Mouse (Mus musculus) testis, adult 2 months (tissue): ENCODE data around the gene Fam213a. TPM values are rescaled to one million over a fixed set of nuclear protein-coding genes. Genes with fewer than 3 reads are reported as not detected.

Experiments
- H3K27ac ChIP-seq: fragments of 200-500 bp; 2 replicates; pipeline ENCODE4 v1.5.1; 2012; ENCODE audit warnings: low read depth, low read length; ENCODE audit not compliant: control insufficient read depth, insufficient read depth
- H3K27me3 ChIP-seq: fragments of 200-500 bp; 2 replicates; pipeline ENCODE4 v1.6.1; 2012; ENCODE audit warnings: mild to moderate bottlenecking, low read length, moderate library complexity; ENCODE audit not compliant: control insufficient read depth, insufficient read depth
- H3K36me3 ChIP-seq: fragments of 200-500 bp; 2 replicates; pipeline ENCODE4 v1.6.1; 2012; ENCODE audit warnings: mild to moderate bottlenecking, low read length; ENCODE audit not compliant: control insufficient read depth, insufficient read depth
- H3K4me1 ChIP-seq: fragments of 200-500 bp; 2 replicates; pipeline ENCODE4 v1.6.1; 2012; ENCODE audit warnings: low read length; ENCODE audit not compliant: control insufficient read depth, insufficient read depth
- H3K4me3 ChIP-seq: fragments of 200-500 bp; 2 replicates; pipeline ENCODE4 v1.5.1; 2012; ENCODE audit warnings: low read depth, mild to moderate bottlenecking, low read length, moderate library complexity, mixed read lengths; ENCODE audit not compliant: control insufficient read depth
- CTCF ChIP-seq: fragments of 200-500 bp; IDR thresholded peaks from 2 replicates; pipeline ENCODE4 v1.5.1; 2012; ENCODE audit warnings: low read depth, mild to moderate bottlenecking, inconsistent platforms, low read length, moderate library complexity; ENCODE audit not compliant: control insufficient read depth, insufficient read depth, insufficient replicate concordance
- POLR2A ChIP-seq: fragments of 200-500 bp; IDR thresholded peaks from 2 replicates; pipeline ENCODE4 v1.6.1; 2012; ENCODE audit warnings: low read depth, mild to moderate bottlenecking, inconsistent platforms, low read length, moderate library complexity; ENCODE audit not compliant: control insufficient read depth
- polyA plus RNA-seq: library from polyadenylated mRNA; depleted of rRNA; stranded (reverse); fragments of >200 nt; gene quantifications from 2 replicates; pipeline ENCODE4 v1.2.3, GENCODE M21; 2012

Gene Fam213a
- polyA plus RNA-seq, 1 experiment, result 45.1 TPM

- H3K4me3 ChIP-seq, result no peak overlapping the region
- H3K27ac ChIP-seq, result no peak overlapping the region
- TF ChIP-seq POLR2A (no peak), CTCF (no peak)
- H3K4me1 ChIP-seq, result peaks cover 10% of the 10 kb centered on the region
- H3K36me3 ChIP-seq, result no peaks in the 10 kb centered on the region
- no peaks in the 10 kb centered on the region for H3K27me3 ChIP-seq
These were observed 1.2 kb upstream of the Fam213a start for GRCm38 (mm10) chr14:41014701-41015240.

- Histone ChIP-seq H3K4me3 (peak overlapping the region; percentile 92), H3K36me3 (no peaks in the 10 kb centered on the region), H3K4me1 (peaks cover 10% of the 10 kb centered on the region), H3K27me3 (no peaks in the 10 kb centered on the region), H3K27ac (peak overlapping the region; percentile 36)
- TF ChIP-seq POLR2A (no peak), CTCF (no peak)
These were observed 445 bp downstream of the Fam213a start for GRCm38 (mm10) chr14:41013143-41013542.

DNA sequence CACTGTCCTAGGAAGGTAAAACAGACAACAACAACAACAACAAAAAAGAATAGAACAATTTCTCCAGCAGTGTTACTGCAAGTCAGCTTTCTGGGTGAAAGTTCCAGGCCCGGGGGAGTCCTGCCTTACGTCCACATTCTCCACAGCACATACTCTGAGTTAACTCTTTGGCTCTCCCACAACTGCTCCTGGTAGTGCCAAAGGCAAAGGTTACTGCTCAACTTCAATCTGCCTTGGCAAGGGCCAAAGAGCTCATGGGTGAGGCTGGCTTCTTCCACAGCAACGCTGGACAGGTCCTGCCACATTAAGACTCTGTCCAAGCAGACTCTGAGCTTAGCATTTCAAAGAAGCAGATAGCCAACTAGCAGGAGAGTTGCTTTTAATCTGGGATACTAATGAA, 1.7 kb downstream of the Fam213a start:
- Histone ChIP-seq H3K27ac (no peak overlapping the region), H3K4me1 (peaks cover 10% of the 10 kb centered on the region), H3K36me3 (no peaks in the 10 kb centered on the region), H3K4me3 (no peak overlapping the region), H3K27me3 (no peaks in the 10 kb centered on the region)
- TF ChIP-seq CTCF, result no peak
- no peak for TF ChIP-seq POLR2A

DNA sequence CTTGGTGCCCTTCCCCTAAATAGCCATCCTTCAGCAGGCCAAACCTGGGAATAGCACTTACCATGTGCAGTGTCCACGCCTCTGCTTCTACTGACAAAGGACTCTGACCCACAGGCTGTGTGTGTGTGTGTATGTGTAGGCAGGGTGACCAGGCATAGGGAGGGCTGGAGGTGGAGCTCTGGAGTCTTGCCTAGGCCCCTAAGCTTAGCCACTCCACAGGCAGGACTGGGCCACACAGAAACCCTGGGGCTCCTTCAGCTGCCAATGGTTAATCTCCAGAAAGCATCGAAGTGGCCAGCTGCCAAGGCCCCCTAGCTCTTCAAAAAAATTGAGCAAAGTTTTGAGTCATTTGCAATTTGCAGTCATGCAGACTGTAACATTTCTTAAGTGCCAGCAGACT, 5.5 kb downstream of the Fam213a start:
- H3K36me3 ChIP-seq, result no peaks in the 10 kb centered on the region
- TF ChIP-seq POLR2A, result no peak
- TF ChIP-seq CTCF, result no peak
- no peak overlapping the region for H3K27ac ChIP-seq
- no peaks in the 10 kb centered on the region for H3K27me3 ChIP-seq
- peaks cover 10% of the 10 kb centered on the region for H3K4me1 ChIP-seq
- no peak overlapping the region for H3K4me3 ChIP-seq

DNA sequence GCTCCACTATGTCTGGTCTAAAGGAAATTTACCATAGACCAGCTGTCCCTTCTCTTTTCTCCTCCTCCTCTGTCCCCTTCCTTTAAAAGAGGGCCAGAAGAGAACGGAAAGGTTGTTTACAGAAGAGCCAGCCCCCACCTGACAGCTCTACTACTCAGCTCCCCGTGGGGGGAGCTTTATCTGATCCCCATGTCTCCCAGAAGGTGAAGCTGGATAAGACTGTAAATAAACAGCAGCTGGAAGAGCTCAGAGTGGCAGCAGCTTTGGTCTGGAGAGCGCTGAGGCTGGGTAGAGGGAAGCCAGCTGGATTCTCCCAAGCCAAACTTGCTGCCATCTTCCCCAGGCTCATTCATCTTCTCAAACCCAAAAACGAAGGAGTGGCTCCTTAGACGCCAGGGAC, 5.9 kb downstream of the Fam213a start:
- H3K4me3 ChIP-seq, result no peak overlapping the region
- H3K36me3 ChIP-seq, result no peaks in the 10 kb centered on the region
- no peak overlapping the region for H3K27ac ChIP-seq
- H3K27me3 ChIP-seq, result no peaks in the 10 kb centered on the region
- TF ChIP-seq POLR2A (no peak), CTCF (no peak)
- peaks cover 8% of the 10 kb centered on the region for H3K4me1 ChIP-seq

- TF ChIP-seq CTCF (no peak), POLR2A (no peak)
- no peak overlapping the region for H3K4me3 ChIP-seq
- no peak overlapping the region for H3K27ac ChIP-seq
- H3K4me1 ChIP-seq, result peaks cover 8% of the 10 kb centered on the region
- no peaks in the 10 kb centered on the region for H3K36me3 ChIP-seq
- H3K27me3 ChIP-seq, result no peaks in the 10 kb centered on the region
These were observed 6.7 kb downstream of the Fam213a start for GRCm38 (mm10) chr14:41006899-41007298.

DNA sequence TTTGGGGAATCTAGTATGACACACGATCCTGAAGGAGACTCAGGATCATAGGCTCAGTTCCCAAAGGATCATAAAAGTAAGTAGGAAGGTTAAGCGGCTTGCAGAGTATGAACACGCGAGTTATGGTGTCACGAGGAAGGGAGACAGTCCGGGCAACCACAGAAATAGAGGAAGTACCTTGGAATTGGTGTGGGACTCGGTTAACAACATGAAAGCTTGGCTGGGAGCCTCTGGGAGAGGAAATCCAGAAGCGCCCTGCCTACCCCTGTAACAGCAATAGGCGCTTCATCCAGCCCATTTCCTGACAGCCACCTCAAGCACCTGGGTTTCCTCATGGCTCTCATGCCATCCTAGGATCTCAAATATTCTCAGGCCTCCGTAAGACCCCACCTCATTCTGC, 7.3 kb downstream of the Fam213a start:
- Histone ChIP-seq H3K27ac (no peak overlapping the region), H3K4me1 (peaks cover 8% of the 10 kb centered on the region), H3K27me3 (no peaks in the 10 kb centered on the region), H3K4me3 (no peak overlapping the region), H3K36me3 (no peaks in the 10 kb centered on the region)
- no peak for TF ChIP-seq CTCF
- no peak for TF ChIP-seq POLR2A

GRCm38 (mm10) chr14:41005716-41006115, 7.9 kb downstream of the Fam213a start:
- no peaks in the 10 kb centered on the region; the same call in 1 of the 2 replicates for H3K36me3 ChIP-seq
- no peak overlapping the region for H3K4me3 ChIP-seq
- TF ChIP-seq CTCF (no peak), POLR2A (no peak)
- peaks cover 8% of the 10 kb centered on the region for H3K4me1 ChIP-seq
- no peaks in the 10 kb centered on the region for H3K27me3 ChIP-seq
- no peak overlapping the region for H3K27ac ChIP-seq
